Mouse (Mus musculus): Measurements from ENCODE around the gene Mbd3l2.
"Not testable (repeated sequence)": the region's sequence is repeated elsewhere in the genome, so short reads cannot be mapped to it uniquely, and the experiment has no call there.

Mbd3l2 gene

GRCm38 (mm10) chr9:18430354-18430753 is at the start of gene Mbd3l2:
Mbd3l2 (plus strand) TSS chr9:18430654.
- no peak for DNase-seq

GRCm38 (mm10) chr9:18385782-18386181 is 44.7 kb upstream of the Mbd3l2 start:
- DNase-seq: no peak

- no peak for DNase-seq
Observed at GRCm38 (mm10) chr9:18399629-18400028, 30.8 kb upstream of the Mbd3l2 start.

GRCm38 (mm10) chr9:18402895-18403294 is 27.6 kb upstream of the Mbd3l2 start, which contains the start of gene Naalad2:
Naalad2 (minus strand) TSS chr9:18402995.
- DNase-seq: not testable (repeated sequence)

GRCm38 (mm10) chr9:18404118-18404517 is 26.3 kb upstream of the Mbd3l2 start, which contains the start of gene Ubtfl1:
Ubtfl1 (plus strand) TSS chr9:18404418.
- DNase-seq: no peak

- DNase-seq: not testable (repeated sequence)
Observed at GRCm38 (mm10) chr9:18412371-18412770, 18.1 kb upstream of the Mbd3l2 start.

- DNase-seq: peak; percentile 17
Observed at GRCm38 (mm10) chr9:18431687-18432086, 1.2 kb downstream of the Mbd3l2 start.

- no peak for DNase-seq
Observed at GRCm38 (mm10) chr9:18456520-18456919, 26.1 kb downstream of the Mbd3l2 start.

GRCm38 (mm10) chr9:18467350-18467749 is 36.9 kb downstream of the Mbd3l2 start:
- no peak for DNase-seq

GRCm38 (mm10) chr9:18468005-18468404 is 37.6 kb downstream of the Mbd3l2 start:
- DNase-seq: no peak

- DNase-seq: peak; percentile 75
Observed at GRCm38 (mm10) chr9:18473324-18474128, 43.1 kb downstream of the Mbd3l2 start.

GRCm38 (mm10) chr9:18478168-18478567 is 47.7 kb downstream of the Mbd3l2 start, which contains the start of the genes Zfp558 and Mbd3l1:
Zfp558 (minus strand) TSS chr9:18478268.
Mbd3l1 (plus strand) TSS chr9:18478359.
- DNase-seq: no peak
